Mouse (Mus musculus) lung, embryonic 14.5 days (tissue): ENCODE data around the gene Itch. TPM values are rescaled to one million over a fixed set of nuclear protein-coding genes. Genes with fewer than 3 reads are reported as not detected.
"Not testable (repeated sequence)": the region's sequence is repeated elsewhere in the genome, so short reads cannot be mapped to it uniquely, and the experiment has no call there.

ENCODE experiments used
- ATAC-seq: fragments of 200-750 bp; cut with Nextera tagmentation; 2 replicates; pipeline ENCODE4 v1.8.0; 2017; ENCODE audit warnings: mild to moderate bottlenecking, moderate TSS enrichment, moderate library complexity; ENCODE audit not compliant: insufficient read depth
- DNase-seq: peaks from one replicate; pipeline ENCODE4 v3.0.0-alpha.2; 2015
- H3K27ac ChIP-seq: fragments of 300-500 bp; sonication (generic); 2 replicates; pipeline ENCODE4 v1.5.1; 2014; ENCODE audit warnings: low read depth, mild to moderate bottlenecking, moderate library complexity
- H3K27me3 ChIP-seq: fragments of 300-500 bp; sonication (generic); 2 replicates; pipeline ENCODE4 v1.6.1; 2014; ENCODE audit warnings: low read length, control low read depth; ENCODE audit not compliant: insufficient read depth
- H3K36me3 ChIP-seq: fragments of 300-500 bp; sonication (generic); 2 replicates; pipeline ENCODE4 v1.6.1; 2014; ENCODE audit warnings: control low read depth; ENCODE audit not compliant: insufficient read depth
- H3K4me1 ChIP-seq: fragments of 300-500 bp; sonication (generic); 2 replicates; pipeline ENCODE4 v1.6.1; 2014; ENCODE audit warnings: antibody characterized with exemption, control low read depth; ENCODE audit not compliant: insufficient read depth
- H3K4me2 ChIP-seq: fragments of 300-500 bp; sonication (generic); 2 replicates; pipeline ENCODE4 v1.6.1; 2014; ENCODE audit warnings: mild to moderate bottlenecking
- H3K4me3 ChIP-seq: fragments of 300-500 bp; sonication (generic); 2 replicates; pipeline ENCODE4 v1.5.1; 2014; ENCODE audit warnings: low read depth, low read length
- H3K9ac ChIP-seq: fragments of 300-500 bp; sonication (generic); 2 replicates; pipeline ENCODE4 v1.6.1; 2014
- H3K9me3 ChIP-seq: fragments of 300-500 bp; sonication (generic); 2 replicates; pipeline ENCODE4 v1.6.1; 2016; ENCODE audit warnings: low read depth, low read length, control low read depth
- CTCF ChIP-seq: IDR thresholded peaks from 2 replicates; pipeline ENCODE4 v1.5.1; 2016; ENCODE audit warnings: antibody characterized with exemption, low read depth
- WGBS: fragments of 180-500 bp; shearing (Covaris S2); extraction: QIAGEN DNeasy Blood & Tissue Kit; methylation state at CpG from one replicate; pipeline ENCODE4 v1.1.7; 2014; 5-methylcytosine and 5-hydroxymethylcytosine counted together
- polyA plus RNA-seq: library from polyadenylated mRNA; unstranded; fragments of >200 nt; fragmentation: Nextera tagmentation; extraction: Ambion mirVana; gene quantifications from 2 replicates; pipeline ENCODE4 v1.2.1, GENCODE M21; 2014

The Itch gene
- polyA plus RNA-seq, 1 experiment from 2014 or later = 57.1 TPM

- no peaks in the 10 kb centered on the region for H3K4me1 ChIP-seq
- 60% methylated on average over 7 of the region's 7 CpGs for WGBS
- no peak for TF ChIP-seq CTCF
Measured at GRCm38 (mm10) chr2:155115216-155115830, 18.0 kb upstream of the Itch start.

GRCm38 (mm10) chr2:155133977-155134860 is 910 bp downstream of the Itch start:
- no peak for TF ChIP-seq CTCF
- ATAC-seq (peak; percentile 48), DNase-seq (peak; percentile 55)
- Histone ChIP-seq H3K27me3 (no peaks in the 10 kb centered on the region), H3K27ac (peak overlapping the region; percentile 88), H3K4me2 (peak overlapping the region; percentile 74), H3K9me3 (no peaks in the 10 kb centered on the region), H3K9ac (peak overlapping the region; percentile 91), H3K36me3 (peaks cover 17% of the 10 kb centered on the region), H3K4me3 (peak overlapping the region; percentile 92), H3K4me1 (peaks cover 16% of the 10 kb centered on the region)
- under 1% methylated on average over 18 of the region's 18 CpGs for WGBS

More at GRCm38 (mm10) chr2:155115216-155115830, 18.0 kb upstream of the Itch start:
- Histone ChIP-seq H3K9me3 (no peaks in the 10 kb centered on the region), H3K4me3 (no peak overlapping the region), H3K4me2 (no peak overlapping the region), H3K36me3 (no peaks in the 10 kb centered on the region), H3K27ac (no peak overlapping the region), H3K27me3 (no peaks in the 10 kb centered on the region), H3K9ac (no peak overlapping the region)
- ATAC-seq (no peak), DNase-seq (no peak)

- Histone ChIP-seq H3K4me3 (peak overlapping the region; percentile 92; the same call in 1 of the 2 replicates), H3K4me1 (peaks cover 16% of the 10 kb centered on the region), H3K9me3 (no peaks in the 10 kb centered on the region), H3K27me3 (no peaks in the 10 kb centered on the region), H3K4me2 (peak overlapping the region; percentile 74), H3K27ac (no peak overlapping the region), H3K9ac (no peak overlapping the region), H3K36me3 (peaks cover 23% of the 10 kb centered on the region)
- TF ChIP-seq CTCF = no peak
- DNase-seq (peak; percentile 17), ATAC-seq (no peak)
- WGBS = 38% methylated on average over 4 of the region's 4 CpGs
Measured at GRCm38 (mm10) chr2:155135092-155135491, 1.8 kb downstream of the Itch start.

GRCm38 (mm10) chr2:155135534-155135933 is 2.2 kb downstream of the Itch start:
- TF ChIP-seq CTCF = no peak
- ATAC-seq = no peak
- no peak for DNase-seq
- 75% methylated on average over 1 of the region's 1 CpGs for WGBS
- Histone ChIP-seq H3K27me3 (no peaks in the 10 kb centered on the region), H3K4me1 (peaks cover 16% of the 10 kb centered on the region), H3K36me3 (peaks cover 28% of the 10 kb centered on the region), H3K4me2 (peak overlapping the region; percentile 74), H3K9ac (no peak overlapping the region), H3K9me3 (no peaks in the 10 kb centered on the region), H3K4me3 (peak overlapping the region; percentile 92; the same call in 1 of the 2 replicates), H3K27ac (no peak overlapping the region)

GRCm38 (mm10) chr2:155140986-155141385 is 7.7 kb downstream of the Itch start:
- TF ChIP-seq CTCF = no peak
- Histone ChIP-seq H3K27me3 (no peaks in the 10 kb centered on the region), H3K27ac (no peak overlapping the region), H3K4me2 (no peak overlapping the region), H3K36me3 (peaks cover 67% of the 10 kb centered on the region), H3K9ac (no peak overlapping the region), H3K4me3 (no peak overlapping the region), H3K4me1 (peaks cover 4% of the 10 kb centered on the region), H3K9me3 (no peaks in the 10 kb centered on the region)
- 84% methylated on average over 5 of the region's 5 CpGs for WGBS
- ATAC-seq = no peak
- DNase-seq = no peak

GRCm38 (mm10) chr2:155142025-155142555 is 8.8 kb downstream of the Itch start:
- no peak for ATAC-seq
- Histone ChIP-seq H3K4me2 (no peak overlapping the region), H3K27me3 (no peaks in the 10 kb centered on the region), H3K27ac (no peak overlapping the region), H3K9me3 (no peaks in the 10 kb centered on the region), H3K4me3 (no peak overlapping the region), H3K36me3 (peaks cover 77% of the 10 kb centered on the region), H3K4me1 (no peaks in the 10 kb centered on the region), H3K9ac (no peak overlapping the region)
- no peak for TF ChIP-seq CTCF
- no peak for DNase-seq

- DNase-seq, H3K9ac ChIP-seq, H3K27me3 ChIP-seq, ATAC-seq, H3K4me2 ChIP-seq, H3K27ac ChIP-seq, H3K9me3 ChIP-seq, H3K4me1 ChIP-seq, H3K4me3 ChIP-seq: not testable (repeated sequence)
- peaks cover 32% of the 10 kb centered on the region for H3K36me3 ChIP-seq
Measured at GRCm38 (mm10) chr2:155149296-155149695, 16.0 kb downstream of the Itch start.
